Mouse (Mus musculus) B cell, adult 2 months (primary cell): ENCODE measurements around the gene Sema4d.

ENCODE experiments used
- DNase-seq, 2 experiments: peaks; one replicate each; pipeline ENCODE4 v3.0.0; 2022

Sema4d gene

DNA sequence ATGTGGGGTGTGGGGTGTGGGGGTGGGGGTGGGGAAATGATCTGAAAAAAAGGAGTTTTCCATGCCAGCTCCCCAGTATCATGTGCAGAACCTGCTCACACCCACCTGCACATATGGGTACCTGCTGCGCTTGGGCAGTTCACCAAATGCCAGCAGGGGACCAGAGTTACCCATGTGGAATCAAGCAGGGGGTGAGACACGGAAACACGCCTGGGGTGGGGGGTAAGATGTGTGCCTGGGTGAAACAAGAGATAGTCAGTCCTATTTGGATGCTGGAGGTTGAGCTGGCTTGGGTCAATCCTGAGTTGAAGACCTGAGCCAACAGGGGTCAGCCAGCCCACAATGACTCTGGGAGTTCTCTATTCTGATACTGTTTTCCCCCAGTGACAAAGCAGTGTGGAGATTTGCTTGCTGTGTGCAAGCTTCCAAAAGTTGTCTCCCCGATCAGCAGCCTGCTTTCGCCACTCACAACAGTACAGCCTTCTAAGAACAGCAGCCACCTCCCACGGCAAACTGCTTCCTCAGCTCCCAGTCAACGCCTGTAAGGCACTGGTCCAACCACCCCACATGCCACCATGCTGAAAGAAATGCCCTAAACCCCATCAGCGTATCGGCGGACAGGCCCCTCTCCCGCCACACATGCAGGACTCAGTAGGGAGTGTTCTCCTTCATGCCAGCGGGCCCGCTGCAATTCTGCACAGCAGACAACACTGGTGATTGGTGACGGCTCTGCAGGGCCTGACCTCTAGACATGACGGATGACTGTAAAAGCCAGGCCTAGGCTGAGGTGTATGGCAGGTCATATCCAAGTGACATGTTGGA lies 41.0 kb downstream of the Sema4d start:
- peak; percentile 50 to 55 for DNase-seq

DNA sequence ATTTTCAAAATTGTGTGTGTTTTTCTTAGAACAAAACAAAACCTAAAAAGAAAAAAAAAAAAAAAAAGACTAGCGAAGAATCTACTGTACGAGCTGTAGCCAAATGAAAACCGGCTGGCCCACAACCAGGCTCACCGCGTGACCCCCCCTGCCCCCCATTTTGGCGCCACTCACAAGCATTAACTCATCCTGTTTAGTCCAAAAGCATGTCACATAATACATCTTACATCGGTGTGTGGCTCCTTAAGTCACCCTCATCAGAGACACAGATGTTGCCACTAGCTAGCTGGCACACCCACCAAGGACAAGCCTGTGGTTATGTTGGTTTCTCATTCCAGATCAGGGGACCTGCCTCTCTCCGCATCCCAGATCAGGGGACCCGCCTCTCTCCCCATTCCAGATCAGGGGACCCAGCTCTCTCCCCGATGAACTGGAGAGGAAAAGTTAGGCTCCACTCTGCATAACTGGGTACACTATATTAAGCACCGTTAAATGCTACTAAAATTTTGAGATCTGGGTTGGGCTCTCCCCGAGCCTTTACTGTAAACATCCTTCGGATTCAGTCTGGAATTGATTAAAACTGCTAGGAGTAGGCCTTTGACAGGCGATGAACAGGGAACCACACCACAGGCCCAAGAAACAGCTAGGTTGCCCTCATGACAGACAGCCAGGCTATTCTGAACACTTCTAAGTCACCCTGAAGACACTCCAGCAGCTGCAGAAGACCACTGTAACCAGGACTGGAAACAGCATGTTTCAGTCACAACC lies 43.8 kb downstream of the Sema4d start:
- no peak for DNase-seq

DNA sequence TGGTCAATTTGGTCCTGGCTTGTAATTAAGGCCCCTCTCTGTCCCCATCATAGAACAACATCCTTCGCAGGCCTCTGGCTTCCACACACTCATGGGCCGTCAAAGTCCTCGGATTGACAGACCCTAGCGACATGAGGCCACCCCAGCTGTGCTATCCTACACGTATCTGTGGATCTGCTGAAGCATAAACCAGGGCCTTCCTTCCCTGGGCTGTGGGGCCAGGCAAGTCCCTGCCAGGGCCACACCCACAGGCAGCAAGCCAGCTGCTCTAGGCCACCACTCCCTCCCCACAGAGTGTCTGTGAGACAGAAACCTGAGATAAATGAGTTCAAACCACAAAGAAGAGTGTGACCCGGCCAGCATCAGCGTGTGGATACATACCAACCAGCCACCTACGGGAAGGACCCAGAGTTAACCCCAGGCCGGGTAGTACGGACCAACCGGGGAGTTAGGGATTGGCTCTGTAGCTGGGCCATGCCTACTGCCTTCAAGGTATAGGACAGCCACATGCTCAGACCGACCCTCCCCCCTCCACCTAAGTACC lies 45.5 kb downstream of the Sema4d start:
- peak; percentile 75 to 79 for DNase-seq

DNA sequence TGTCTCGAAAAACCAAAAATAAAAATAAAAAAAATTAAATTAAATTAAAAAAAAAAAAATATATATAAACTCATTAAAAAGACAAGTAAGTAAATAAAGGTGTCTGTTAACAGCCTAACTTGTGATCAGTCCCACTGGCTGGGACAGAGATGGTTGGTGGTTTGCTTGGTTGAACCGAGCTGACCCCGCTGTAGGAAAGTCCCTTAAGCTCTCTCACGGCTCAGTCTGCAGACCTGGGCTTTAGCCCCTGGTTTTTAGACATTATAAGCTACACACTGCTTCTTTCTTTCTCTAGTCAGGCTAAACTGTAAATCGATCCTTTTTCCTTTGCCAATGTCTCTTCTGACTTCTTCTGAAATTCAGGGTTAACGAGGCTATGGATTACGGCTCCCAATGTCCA lies 46.5 kb downstream of the Sema4d start:
- DNase-seq, result no peak

DNA sequence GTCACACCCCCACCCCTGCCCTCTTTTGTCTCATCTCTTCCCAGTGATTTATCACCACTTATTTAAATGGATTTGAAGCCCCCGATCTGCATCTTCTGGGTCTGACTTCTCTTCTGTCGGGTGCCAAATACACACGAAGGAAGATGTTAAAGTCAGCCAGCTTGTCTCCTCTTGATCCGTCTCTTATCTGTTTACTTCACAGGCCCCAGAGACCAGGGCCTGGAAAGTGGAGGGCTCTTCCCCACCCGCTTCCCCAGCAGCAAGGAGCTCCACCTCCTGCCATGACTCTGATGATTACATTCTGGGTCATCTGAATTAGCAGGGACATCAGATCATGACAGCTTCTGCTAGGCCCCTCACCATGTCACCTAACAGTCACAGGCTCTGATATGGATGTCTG lies 47.7 kb downstream of the Sema4d start:
- no peak for DNase-seq

DNA sequence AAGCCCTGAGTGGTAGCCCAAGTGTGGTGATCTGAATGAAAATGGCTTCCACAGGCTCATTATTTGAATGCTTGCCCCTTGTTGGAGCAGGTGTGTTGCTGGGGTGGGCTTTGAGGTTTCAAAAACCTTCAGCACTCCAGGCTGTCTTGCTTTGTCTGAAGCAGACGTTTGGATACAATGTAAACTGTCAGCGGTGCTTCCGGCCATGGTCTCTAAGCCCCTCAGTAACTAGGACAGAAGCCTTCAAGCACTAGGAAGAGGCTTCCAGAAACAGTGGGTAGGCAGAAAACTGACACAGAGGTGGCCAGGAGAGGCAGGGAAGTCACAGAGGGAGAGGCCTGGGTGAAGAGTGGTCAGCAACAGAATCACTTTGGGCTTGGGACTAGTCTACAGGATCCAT lies 49.7 kb downstream of the Sema4d start:
- DNase-seq, result no peak

DNA sequence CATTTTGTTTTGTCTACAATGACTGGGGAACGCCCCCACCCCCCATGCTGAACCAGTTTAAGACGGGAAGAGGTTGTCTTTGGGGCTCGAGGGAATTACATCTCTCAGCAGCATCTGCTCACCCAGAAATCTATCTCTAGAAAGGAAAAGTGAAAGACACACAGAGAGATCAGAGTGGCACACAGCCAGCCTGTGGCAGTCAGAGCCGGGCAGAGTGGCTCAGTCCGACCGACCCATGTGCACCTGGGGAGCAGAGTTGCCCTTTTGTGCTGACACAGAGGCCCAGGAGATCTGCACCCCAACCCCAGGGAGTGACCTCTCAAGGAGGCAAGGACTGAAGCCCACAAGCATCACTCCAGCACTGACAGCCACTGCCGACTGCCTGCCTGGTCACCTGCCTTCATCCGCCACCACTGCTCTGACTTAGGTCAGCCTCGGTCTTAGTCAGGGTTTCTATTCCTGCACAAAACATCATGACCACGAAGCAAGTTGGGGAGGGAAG lies 50.9 kb downstream of the Sema4d start:
- DNase-seq, result peak; percentile 59 to 67

DNA sequence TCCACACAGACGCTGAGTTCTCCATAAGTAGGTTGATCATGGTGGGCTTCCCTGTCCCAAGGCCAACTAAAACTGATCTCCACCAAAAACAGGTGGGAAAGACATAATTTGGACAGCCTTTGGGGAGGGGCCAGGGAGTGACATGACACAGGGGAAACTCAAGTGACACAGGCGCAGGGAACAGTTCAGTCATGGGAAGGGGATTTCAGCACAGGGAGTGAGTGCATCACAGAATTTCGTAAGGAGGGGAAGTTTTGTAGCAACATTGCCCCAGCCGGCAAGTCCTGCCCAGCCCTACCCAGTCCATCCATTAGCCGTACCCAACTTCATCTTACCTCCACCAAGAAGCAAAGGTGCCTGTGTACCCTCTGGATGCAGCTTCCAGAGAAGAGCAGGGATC lies 52.8 kb downstream of the Sema4d start:
- no peak for DNase-seq

DNA sequence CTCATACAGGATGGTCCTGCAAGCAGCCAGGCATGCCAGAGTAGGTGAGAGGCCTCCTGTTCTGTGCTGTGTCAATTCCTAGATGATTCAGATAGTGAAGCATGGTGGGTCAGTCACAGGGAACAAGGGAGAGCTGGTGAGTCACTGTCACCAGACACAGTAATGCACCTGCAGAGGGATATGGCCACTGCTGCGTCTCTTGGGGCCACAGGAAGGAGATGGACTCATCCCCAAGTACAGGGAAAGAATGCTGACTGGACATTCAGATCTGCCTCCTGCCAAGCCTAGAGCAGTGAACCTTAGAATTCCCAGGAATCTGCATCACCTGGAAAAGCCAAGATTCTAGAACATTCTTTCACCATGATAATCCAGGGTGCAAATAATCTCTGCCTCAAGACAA lies 53.8 kb downstream of the Sema4d start:
- no peak for DNase-seq

DNA sequence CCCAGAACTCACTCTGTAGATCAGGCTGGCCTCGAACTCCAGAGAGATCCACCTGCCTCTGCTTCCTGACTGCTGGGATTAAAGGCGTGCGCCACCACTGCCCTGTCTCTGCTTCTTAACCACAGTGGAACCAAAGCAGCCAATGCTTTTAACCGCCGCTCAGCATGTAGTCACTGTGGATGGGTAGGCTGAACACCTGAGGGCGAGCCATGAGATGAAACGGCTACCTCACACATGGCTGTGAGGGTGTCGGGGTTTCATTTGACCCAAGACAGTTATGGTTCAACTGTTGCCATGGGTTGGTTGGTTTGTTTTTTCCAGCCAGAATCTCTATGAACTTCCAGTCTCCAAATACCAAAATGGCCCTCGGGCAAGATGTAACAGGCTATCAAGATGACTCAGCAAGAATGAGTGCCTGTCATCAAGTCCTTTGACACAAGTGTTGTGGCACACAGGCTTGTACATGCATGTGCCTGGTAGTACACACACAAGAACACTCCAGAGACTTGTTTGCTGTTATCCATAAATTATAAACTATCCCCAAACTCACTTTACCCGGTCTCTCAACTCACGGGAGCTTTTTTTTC lies 54.9 kb downstream of the Sema4d start:
- DNase-seq, result no peak

DNA sequence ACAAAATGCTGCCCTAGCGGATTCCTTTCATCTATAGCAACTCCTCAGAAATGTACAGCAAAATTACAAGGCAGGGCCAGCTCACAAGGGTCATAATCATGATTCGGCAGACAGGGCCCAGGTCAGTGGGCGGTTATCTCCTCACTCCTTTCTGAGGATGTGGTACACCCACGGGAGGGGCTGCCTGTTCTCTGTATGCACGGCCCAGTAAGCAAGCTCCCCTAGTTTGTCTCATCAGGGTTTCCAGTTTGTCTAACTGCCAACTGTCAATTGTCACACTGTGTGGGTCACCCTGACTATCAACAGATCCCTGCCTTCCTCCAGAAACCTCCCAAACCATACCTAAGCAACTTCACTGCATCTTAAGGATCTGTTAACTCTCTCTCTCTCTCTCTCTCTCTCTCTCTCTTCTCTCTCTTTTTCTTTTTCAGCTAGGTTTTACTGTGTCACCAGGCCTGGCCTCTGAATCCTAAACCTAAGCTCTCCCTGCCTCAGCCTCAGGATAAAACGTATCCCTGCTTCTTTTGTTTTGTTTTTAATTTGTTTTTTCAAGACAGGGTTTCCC lies 55.5 kb downstream of the Sema4d start:
- DNase-seq, result peak in 1 of 2 experiments; percentile 61

DNA sequence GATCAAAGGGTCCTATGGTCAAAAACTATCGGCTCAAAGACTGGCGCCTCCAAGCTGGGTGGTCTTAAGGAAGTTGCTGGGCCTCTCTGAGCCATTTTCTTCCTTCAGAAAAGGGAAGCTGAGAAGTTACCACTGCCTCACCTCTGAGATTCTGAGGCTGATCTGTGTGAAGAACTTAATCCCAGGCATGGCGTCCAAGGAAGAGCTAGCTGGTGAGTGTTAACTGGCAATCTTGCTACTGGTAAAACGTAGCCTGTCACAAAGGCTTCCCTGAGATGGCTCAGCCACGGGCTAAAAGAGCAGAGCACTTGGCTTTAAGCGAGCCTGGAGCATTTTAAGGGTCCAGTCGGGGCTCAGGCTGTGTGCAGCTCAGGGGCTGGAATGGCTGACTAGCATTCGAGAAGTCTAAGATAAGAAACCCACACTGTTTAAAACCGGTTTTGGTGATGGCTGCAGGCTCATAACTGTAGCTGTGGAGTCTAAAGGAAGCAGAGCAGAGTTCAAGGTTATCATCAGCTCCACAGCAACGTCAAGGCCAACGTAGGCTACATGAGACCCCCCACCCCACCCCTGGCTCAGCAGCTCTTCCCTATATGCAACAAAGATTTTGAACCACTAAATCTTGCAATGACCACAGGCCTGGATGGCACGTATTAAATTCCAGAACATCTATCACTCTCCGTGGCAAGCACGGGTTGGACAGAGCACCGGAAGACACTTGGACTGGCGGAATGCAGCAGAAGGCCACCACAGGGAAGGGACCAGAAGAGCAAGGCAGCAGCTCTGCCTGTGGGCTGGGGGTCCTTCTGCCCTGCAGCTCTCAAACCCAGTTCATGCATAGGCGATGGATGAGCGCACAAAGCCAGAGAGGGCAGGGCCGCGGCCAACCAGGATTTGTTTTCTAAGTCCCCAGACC lies 56.3 kb downstream of the Sema4d start:
- DNase-seq, result no peak

DNA sequence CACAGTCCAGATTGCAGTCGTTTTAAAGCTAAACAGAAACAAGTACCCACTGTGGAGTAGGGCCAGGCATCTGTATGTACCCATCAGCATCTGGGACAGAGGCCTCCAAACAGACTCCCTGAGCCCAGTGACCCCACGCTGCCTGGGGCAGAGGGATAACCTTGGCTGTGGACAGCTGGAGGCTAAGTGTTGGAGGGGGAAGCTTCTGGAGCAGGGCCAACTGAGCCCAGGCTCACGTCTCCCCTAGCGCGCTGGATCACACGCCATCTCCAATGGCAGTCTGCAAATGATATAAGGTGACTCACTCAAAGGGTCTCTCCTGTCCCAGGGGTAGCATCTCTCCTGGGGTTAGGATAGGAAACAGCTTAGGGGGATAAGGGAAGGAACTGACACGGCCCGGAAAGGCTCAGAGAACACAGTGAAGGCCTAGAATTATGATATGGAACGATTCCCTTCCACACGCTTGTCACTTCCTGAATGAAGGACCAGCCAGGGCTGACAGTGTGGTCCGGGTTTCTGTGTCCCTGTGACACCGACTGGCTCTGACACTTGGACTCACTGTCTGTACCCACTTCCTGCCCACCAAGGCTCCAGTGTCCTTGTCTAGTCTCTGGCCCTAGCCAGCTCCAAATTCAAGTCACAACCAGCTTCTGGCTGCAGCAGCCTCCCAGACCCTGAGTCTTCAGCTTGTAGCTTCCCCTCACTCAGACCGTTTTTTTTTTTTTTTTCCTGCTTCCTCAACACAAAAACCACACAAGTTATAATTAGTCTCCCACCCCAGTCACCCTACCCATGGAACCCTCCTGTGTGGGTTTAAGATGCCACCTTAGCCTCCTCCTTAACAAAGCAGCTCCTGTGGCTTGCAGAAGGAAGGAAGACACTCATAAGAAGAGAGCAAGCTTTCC lies 57.3 kb downstream of the Sema4d start:
- DNase-seq, result peak in 1 of 2 experiments; percentile 38

DNA sequence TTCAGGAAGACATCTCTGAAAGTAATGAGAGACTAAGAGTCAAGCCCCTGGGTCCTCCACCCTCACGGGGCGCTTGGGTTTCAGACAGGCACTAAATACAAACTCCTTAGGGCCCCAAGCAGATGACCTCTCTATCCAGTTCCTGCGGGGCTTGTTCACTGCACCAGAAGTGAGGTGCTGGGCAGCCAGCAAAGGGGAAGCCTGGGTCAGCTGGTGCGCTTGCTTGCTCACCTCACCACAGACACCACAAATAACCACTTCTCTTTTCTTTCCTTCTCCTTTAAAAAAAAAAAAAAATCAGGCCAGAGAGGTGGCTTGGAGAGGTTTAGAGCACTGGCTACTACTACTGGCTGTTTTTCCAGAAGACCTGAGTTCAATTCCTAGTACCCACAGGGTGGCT lies 59.0 kb downstream of the Sema4d start:
- peak; percentile 75 to 80 for DNase-seq

DNA sequence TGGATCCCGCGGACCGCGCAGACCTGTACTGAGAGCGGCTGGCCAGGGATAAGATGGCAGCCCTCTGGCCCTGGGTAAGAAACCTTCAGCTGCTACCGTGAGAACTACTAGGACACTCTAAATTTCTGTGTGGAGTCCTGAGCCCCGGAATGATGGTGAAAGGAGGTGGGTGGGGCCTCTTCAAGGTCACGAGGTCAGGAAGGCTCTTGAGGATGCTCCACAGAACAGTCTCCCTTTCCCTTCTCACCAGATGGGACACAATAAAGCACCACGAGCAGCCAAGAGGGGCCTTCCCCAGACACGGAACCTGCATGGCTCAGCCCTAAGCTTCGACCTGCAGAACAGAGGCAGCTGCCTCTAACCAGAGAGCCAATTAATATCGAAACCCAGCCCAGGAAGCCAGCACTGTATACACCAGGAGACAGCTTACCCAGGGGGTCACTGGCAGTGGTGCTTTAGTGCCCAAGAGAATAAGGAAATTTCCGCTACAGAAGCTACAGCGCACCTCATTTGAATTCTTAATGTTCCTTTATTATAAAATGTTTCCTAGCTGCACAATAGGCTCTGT lies 61.4 kb downstream of the Sema4d start:
- DNase-seq, result peak; percentile 24 to 41

DNA sequence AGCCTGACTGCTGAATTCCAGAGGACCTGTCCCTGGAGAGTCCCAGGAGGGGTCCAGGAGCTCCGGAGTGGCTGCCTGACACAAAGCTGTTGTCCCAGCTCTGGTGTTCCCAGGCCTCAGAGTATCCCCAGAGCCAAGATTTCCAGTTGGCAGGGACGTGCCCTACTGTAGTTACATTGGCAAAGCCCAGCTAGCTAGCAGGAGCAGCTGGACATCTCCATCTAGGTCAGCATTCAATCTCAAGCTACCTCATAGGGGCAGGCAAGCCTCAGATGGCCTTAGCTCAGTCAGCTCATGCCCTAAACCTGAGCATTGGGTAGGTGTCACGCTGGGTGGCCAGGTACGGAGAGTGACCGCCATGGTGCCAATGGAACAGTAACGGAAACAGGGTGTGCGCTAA lies 62.1 kb downstream of the Sema4d start:
- DNase-seq, result no peak

DNA sequence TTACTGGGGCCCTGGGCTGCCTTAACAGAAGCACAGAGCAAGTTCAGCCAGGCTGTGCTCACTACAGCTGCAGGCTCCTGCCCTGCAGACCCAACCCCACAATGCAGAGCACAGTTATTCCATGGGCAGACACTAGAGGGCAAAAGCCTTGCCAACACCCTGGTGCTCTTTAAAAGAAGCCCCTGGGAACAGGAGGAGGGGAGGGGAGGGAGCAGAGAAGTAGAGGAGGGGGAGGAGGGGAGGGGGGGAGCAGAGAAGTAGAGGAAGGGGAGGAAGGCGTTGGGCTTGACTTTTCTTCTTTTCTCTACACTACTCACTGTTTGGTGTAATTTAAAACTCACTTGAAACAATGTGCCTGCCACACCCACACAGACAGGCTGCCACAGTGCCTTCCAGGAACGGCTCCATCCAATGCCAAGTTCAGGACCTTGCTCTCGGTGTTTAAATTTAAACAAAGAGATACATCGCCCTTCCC lies 63.6 kb downstream of the Sema4d start:
- peak in 1 of 2 experiments; percentile 44 for DNase-seq

DNA sequence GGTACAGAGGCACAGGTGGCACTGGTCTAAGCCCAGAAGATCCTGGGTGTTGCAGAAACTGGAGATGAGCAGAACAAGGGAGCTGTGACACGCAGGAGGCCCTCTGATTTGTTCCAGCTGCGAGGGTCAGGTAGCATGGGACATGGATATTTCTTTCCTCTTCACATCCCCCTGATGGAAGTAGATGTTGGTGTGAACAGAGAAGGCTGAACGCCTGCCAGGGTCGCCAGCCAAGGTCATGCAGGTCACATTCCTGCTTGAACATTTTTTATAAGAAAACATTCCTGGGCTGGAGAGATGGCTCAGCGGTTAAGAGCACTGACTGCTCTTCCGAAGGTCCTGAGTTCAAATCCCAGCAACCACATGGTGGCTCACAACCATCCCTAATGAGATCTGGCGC lies 66.2 kb downstream of the Sema4d start:
- no peak for DNase-seq

DNA sequence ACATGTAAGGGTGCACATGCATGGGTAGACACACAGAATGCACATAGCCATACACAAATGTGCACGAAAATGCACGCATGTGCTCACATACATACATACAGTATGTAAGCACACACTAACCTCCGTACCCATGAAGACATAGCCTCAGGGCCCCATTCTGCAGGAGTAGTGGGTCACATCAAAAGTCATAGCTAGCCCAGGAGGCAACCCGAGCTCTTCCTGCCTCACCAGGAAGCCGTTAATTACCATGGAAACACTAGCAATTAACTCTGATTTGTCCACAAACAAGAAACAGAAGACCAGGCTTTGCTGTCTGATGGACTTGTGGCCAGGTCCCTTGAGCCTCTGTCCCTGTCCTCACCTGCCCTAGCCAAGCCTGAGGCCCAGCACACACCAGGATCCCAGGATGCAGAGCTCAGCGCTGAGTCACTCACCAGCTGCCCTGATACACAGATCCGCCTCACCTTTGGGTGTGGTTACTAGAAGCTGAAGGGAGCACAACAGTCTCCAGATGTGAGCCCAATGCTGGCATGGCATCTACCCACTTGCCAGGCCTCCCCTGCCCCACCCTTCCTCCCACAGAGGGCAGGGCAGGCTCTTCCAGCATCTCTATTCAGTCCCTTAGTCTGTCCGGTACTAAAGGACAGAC lies 67.5 kb downstream of the Sema4d start:
- DNase-seq, result no peak

DNA sequence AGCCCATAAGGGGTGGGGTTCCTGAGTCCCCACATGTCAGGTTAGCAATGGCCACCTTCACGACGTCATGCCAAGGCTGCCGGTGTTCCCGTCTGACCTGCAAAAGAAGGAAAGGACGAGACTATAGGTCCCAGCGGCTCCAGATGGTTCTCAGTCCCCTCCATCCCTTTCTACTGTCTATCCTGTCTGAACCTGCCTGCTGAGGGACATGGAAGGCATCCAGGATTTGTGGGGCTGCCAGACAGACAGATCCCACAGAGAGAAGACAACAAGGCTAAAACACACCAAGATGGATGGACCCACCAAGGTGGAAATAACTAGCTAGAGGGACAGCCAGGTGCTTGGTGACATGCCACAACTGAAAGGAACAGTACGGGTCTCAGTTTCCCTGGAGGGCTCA lies 68.1 kb downstream of the Sema4d start:
- no peak for DNase-seq
